Mouse (Mus musculus) stomach, postnatal 0 days (tissue): Measurements from ENCODE around the gene Cep63. TPM values are rescaled to one million over a fixed set of nuclear protein-coding genes. Genes with fewer than 3 reads are reported as not detected.

ENCODE experiments used
- ATAC-seq: fragments of 200-750 bp; cut with Nextera tagmentation; 2 replicates; pipeline ENCODE4 v1.8.0; 2017; ENCODE audit not compliant: low FRiP score, low TSS enrichment
- DNase-seq: peaks from one replicate; pipeline ENCODE4 v3.0.0-alpha.2; 2016; ENCODE audit warnings: low spot score
- H3K27ac ChIP-seq: fragments of 300-500 bp; sonication (generic); replicated peaks from 2 replicates; pipeline ENCODE4 v1.5.1; 2014; ENCODE audit warnings: mild to moderate bottlenecking, control low read depth
- H3K27me3 ChIP-seq: fragments of 300-500 bp; sonication (generic); 2 replicates; pipeline ENCODE4 v1.6.1; 2014; ENCODE audit warnings: low read length; ENCODE audit not compliant: control insufficient read depth, insufficient read depth
- H3K36me3 ChIP-seq: fragments of 300-500 bp; sonication (generic); 2 replicates; pipeline ENCODE4 v1.6.1; 2014; ENCODE audit warnings: low read length, mixed read lengths; ENCODE audit not compliant: control insufficient read depth, insufficient read depth
- H3K4me1 ChIP-seq: fragments of 300-500 bp; sonication (generic); replicated peaks from 2 replicates; pipeline ENCODE4 v1.6.1; 2014; ENCODE audit warnings: antibody characterized with exemption; ENCODE audit not compliant: control insufficient read depth, insufficient read depth
- H3K4me2 ChIP-seq: fragments of 300-500 bp; sonication (generic); replicated peaks from 2 replicates; pipeline ENCODE4 v1.6.1; 2014; ENCODE audit warnings: low read depth, mild to moderate bottlenecking, control low read depth, moderate library complexity
- H3K4me3 ChIP-seq: fragments of 300-500 bp; sonication (generic); 2 replicates; pipeline ENCODE4 v1.5.1; 2014; ENCODE audit warnings: low read depth, low read length, control low read depth
- H3K9ac ChIP-seq: fragments of 300-500 bp; sonication (generic); 2 replicates; pipeline ENCODE4 v1.6.1; 2014; ENCODE audit warnings: mild to moderate bottlenecking, low read length, control low read depth, mixed read lengths
- H3K9me3 ChIP-seq: fragments of 300-500 bp; sonication (generic); 2 replicates; pipeline ENCODE4 v1.6.1; 2016; ENCODE audit warnings: low read length; ENCODE audit not compliant: control insufficient read depth
- CTCF ChIP-seq: IDR thresholded peaks from 2 replicates; pipeline ENCODE4 v1.5.1; 2016; ENCODE audit warnings: antibody characterized with exemption, low read depth, mild to moderate bottlenecking, moderate library complexity
- EP300 ChIP-seq: optimal IDR thresholded peaks from 2 replicates; pipeline ENCODE3; 2016; ENCODE audit warnings: antibody characterized with exemption
- WGBS: fragments of 180-500 bp; shearing (Covaris S2); extraction: QIAGEN DNeasy Blood & Tissue Kit; methylation state at CpG from one replicate; pipeline ENCODE4 v1.1.7; 2014; 5-methylcytosine and 5-hydroxymethylcytosine counted together
- polyA plus RNA-seq: library from polyadenylated mRNA; unstranded; fragments of >200 nt; fragmentation: Nextera tagmentation; extraction: Ambion mirVana; gene quantifications from 2 replicates; pipeline ENCODE4 v1.2.1, GENCODE M21; 2015

Cep63 gene
- polyA plus RNA-seq, 1 experiment from 2014 or later, result 24.4 TPM

GRCm38 (mm10) chr9:102544116-102544772 lies 82.1 kb downstream of the Cep63 start:
- peak overlapping the region; percentile 26; the same call in 1 of the 2 replicates for H3K4me3 ChIP-seq
- TF ChIP-seq EP300, result no peak
- no peak for TF ChIP-seq CTCF
- H3K9me3 ChIP-seq, result no peaks in the 10 kb centered on the region
- ATAC-seq (peak; percentile 18; the same call in 1 of the 2 replicates), DNase-seq (no peak)
- H3K27me3 ChIP-seq, result no peaks in the 10 kb centered on the region
- H3K36me3 ChIP-seq, result no peaks in the 10 kb centered on the region
- WGBS, result 21% methylated on average over 11 of the region's 11 CpGs
- H3K4me1 ChIP-seq, result no peaks in the 10 kb centered on the region
- peak overlapping the region; percentile 45 for H3K4me2 ChIP-seq
- no peak overlapping the region for H3K9ac ChIP-seq
- H3K27ac ChIP-seq, result no peak overlapping the region

GRCm38 (mm10) chr9:102543761-102544115 lies 82.6 kb downstream of the Cep63 start:
- no peaks in the 10 kb centered on the region for H3K4me1 ChIP-seq
- 68% methylated on average over 2 of the region's 2 CpGs for WGBS
- no peak for ATAC-seq
- no peak overlapping the region for H3K9ac ChIP-seq
- no peaks in the 10 kb centered on the region for H3K36me3 ChIP-seq
- H3K27ac ChIP-seq, result no peak overlapping the region
- no peaks in the 10 kb centered on the region for H3K9me3 ChIP-seq
- no peak overlapping the region for H3K4me2 ChIP-seq
- H3K4me3 ChIP-seq, result no peak overlapping the region
- no peak for TF ChIP-seq CTCF
- TF ChIP-seq EP300, result no peak
- H3K27me3 ChIP-seq, result no peaks in the 10 kb centered on the region
- DNase-seq, result no peak

- no peak overlapping the region for H3K9ac ChIP-seq
- H3K27me3 ChIP-seq, result no peaks in the 10 kb centered on the region
- H3K36me3 ChIP-seq, result no peaks in the 10 kb centered on the region
- ATAC-seq (no peak), DNase-seq (no peak)
- H3K27ac ChIP-seq, result no peak overlapping the region
- no peaks in the 10 kb centered on the region for H3K9me3 ChIP-seq
- no peaks in the 10 kb centered on the region for H3K4me1 ChIP-seq
- no peak for TF ChIP-seq CTCF
- no peak for TF ChIP-seq EP300
- H3K4me2 ChIP-seq, result no peak overlapping the region
- H3K4me3 ChIP-seq, result no peak overlapping the region
- WGBS, result 67% methylated on average over 8 of the region's 8 CpGs
Measured at GRCm38 (mm10) chr9:102542540-102542939, 83.8 kb downstream of the Cep63 start.

GRCm38 (mm10) chr9:102541666-102542065 lies 84.7 kb downstream of the Cep63 start:
- TF ChIP-seq EP300, result no peak
- TF ChIP-seq CTCF, result no peak
- Histone ChIP-seq H3K4me1 (no peaks in the 10 kb centered on the region), H3K4me2 (no peak overlapping the region), H3K9me3 (no peaks in the 10 kb centered on the region), H3K4me3 (no peak overlapping the region), H3K27me3 (no peaks in the 10 kb centered on the region), H3K9ac (no peak overlapping the region), H3K36me3 (no peaks in the 10 kb centered on the region), H3K27ac (no peak overlapping the region)
- ATAC-seq (no peak), DNase-seq (no peak)
- WGBS, result 81% methylated on average over 10 of the region's 10 CpGs

- TF ChIP-seq EP300, result no peak
- no peak for TF ChIP-seq CTCF
- H3K4me1 ChIP-seq, result no peaks in the 10 kb centered on the region
- no peak overlapping the region for H3K9ac ChIP-seq
- 47% methylated on average over 7 of the region's 7 CpGs for WGBS
- no peak overlapping the region for H3K27ac ChIP-seq
- DNase-seq, result no peak
- no peak overlapping the region for H3K4me3 ChIP-seq
- ATAC-seq, result no peak
- H3K9me3 ChIP-seq, result no peaks in the 10 kb centered on the region
- H3K27me3 ChIP-seq, result no peaks in the 10 kb centered on the region
- H3K36me3 ChIP-seq, result no peaks in the 10 kb centered on the region
- no peak overlapping the region for H3K4me2 ChIP-seq
Measured at GRCm38 (mm10) chr9:102539699-102540098, 86.6 kb downstream of the Cep63 start.

GRCm38 (mm10) chr9:102536968-102537367 lies 89.4 kb downstream of the Cep63 start:
- no peaks in the 10 kb centered on the region for H3K27me3 ChIP-seq
- no peak overlapping the region for H3K27ac ChIP-seq
- no peak overlapping the region for H3K4me2 ChIP-seq
- no peak overlapping the region for H3K9ac ChIP-seq
- H3K4me3 ChIP-seq, result no peak overlapping the region
- H3K36me3 ChIP-seq, result no peaks in the 10 kb centered on the region
- WGBS, result 89% methylated on average over 4 of the region's 4 CpGs
- TF ChIP-seq CTCF, result no peak
- TF ChIP-seq EP300, result no peak
- ATAC-seq, result no peak
- DNase-seq, result no peak
- H3K4me1 ChIP-seq, result no peaks in the 10 kb centered on the region
- no peaks in the 10 kb centered on the region for H3K9me3 ChIP-seq

Other genes with a start within 250 kb of the Cep63 start
- gene Ky, start 120.8 kb downstream of the Cep63 start, polyA plus RNA-seq, result 0.08 and 0.13 TPM in 2 replicates
- gene Anapc13, start 238 bp downstream of the Cep63 start, polyA plus RNA-seq, result 172 and 179 TPM in 2 replicates
- 18.6 and 22.7 TPM in 2 replicates for gene Amotl2, start 90.1 kb upstream of the Cep63 start, polyA plus RNA-seq
- 16.8 and 24.2 TPM in 2 replicates for gene Ryk, start 208.4 kb upstream of the Cep63 start, polyA plus RNA-seq